28 mouse cellular contexts compared by ENCODE assay signal in the genomic region with DNA sequence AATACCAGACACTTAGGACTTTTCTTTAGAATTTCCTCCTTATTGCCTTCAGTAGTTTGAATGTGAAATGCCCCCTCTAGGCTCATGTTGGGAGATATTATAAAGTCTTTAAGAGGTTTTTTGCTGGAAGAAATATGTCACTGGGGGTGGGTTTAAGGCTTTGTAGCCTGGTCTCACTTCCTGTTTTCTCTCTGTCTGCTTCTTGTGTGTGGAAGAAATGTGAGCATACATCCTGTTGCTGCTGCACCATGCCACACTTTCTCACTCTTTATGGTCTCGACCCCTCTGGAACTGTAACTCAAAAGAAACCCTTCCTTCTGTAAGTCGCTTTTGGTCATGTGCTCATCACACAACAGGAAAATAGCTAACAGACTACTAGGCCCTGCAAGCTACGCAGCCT.
DNase-seq lines count a peak whose midpoint lies in the region; ATAC-seq and TF ChIP-seq lines count a peak whose summit lies in the region.
"Had no signal": no experiment of that assay in that cellular context is flagged by ENCODE, and none has a peak within 500 bp of the region (broad histone marks: within the 10 kb centered on the region; RNA-seq: fewer than 3 reads in every experiment).

No protein-coding gene starts in this region.

- H3K4me1 ChIP-seq in spleen, adult 2 months (ENCODE audit: control insufficient read depth, insufficient read depth, insufficient read length), result no peaks in the 10 kb centered on the region
- H3K4me1 ChIP-seq: hindbrain, embryonic 15.5 days; kidney, embryonic 15.5 days; lung, embryonic 15.5 days; midbrain, embryonic 15.5 days; stomach, embryonic 15.5 days had no signal

- no peaks in the 10 kb centered on the region for H3K27me3 ChIP-seq in spleen, adult 2 months (ENCODE audit: control insufficient read depth, insufficient read depth, low read length)
- no peaks in the 10 kb centered on the region; the same call in 1 of the 2 replicates for H3K27me3 ChIP-seq in splenic B cell, adult 2 months (ENCODE audit: control insufficient read depth, insufficient read depth, low read length, poor library complexity, severe bottlenecking)
- H3K27me3 ChIP-seq: heart, embryonic 13.5 days; hindbrain, embryonic 15.5 days; kidney, embryonic 15.5 days; lung, embryonic 15.5 days; midbrain, embryonic 15.5 days; stomach, embryonic 15.5 days had no signal

- H3K36me3 ChIP-seq in spleen, adult 2 months (ENCODE audit: control insufficient read depth, insufficient read depth, low read length), result no peaks in the 10 kb centered on the region
- no peaks in the 10 kb centered on the region for H3K36me3 ChIP-seq in splenic B cell, adult 2 months (ENCODE audit: control insufficient read depth, insufficient read depth, low read length, poor library complexity, severe bottlenecking)
- H3K36me3 ChIP-seq: heart, embryonic 13.5 days; hindbrain, embryonic 15.5 days; kidney, embryonic 15.5 days; lung, embryonic 15.5 days; midbrain, embryonic 15.5 days; stomach, embryonic 15.5 days had no signal

- peak; percentile 76 for ATAC-seq in CD4-positive, CD25-positive, alpha-beta regulatory T cell, adult 4 months
- peak; percentile 38 for ATAC-seq in inflammation-experienced regulatory T-cells, adult 6 months
- ATAC-seq: forebrain, embryonic 16.5 days had no signal

- H3K27ac ChIP-seq in spleen, adult 2 months (ENCODE audit: insufficient read depth, low read length), result peak overlapping the region; percentile 4; the same call in 1 of the 2 replicates
- H3K27ac ChIP-seq: heart, adult 2 months; heart, embryonic 13.5 days; hindbrain, embryonic 15.5 days; kidney, embryonic 15.5 days; layer of hippocampus, adult 2 months; lung, embryonic 15.5 days; midbrain, embryonic 15.5 days; stomach, embryonic 15.5 days had no signal

- no peak overlapping the region for H3K4me3 ChIP-seq in spleen, adult 2 months (ENCODE audit: extremely low read depth, insufficient read depth, insufficient read length)
- H3K4me3 ChIP-seq: erythroblast, embryonic 14.5 days; heart, adult 2 months; heart, embryonic 13.5 days; hindbrain, embryonic 15.5 days; kidney, embryonic 15.5 days; layer of hippocampus, adult 2 months; lung, embryonic 15.5 days; midbrain, embryonic 15.5 days; stomach, embryonic 15.5 days had no signal

- 40% methylated on average over 3 of the region's 3 CpGs for WGBS in spleen, adult 2 months

- no peak for TF ChIP-seq POLR2A in spleen, adult 2 months (IDR thresholded peaks at IDR 0.05; ENCODE audit: low read depth, low read length)

- TF ChIP-seq CTCF in spleen, adult 2 months (IDR thresholded peaks at IDR 0.05; ENCODE audit: extremely low read depth, insufficient read depth, insufficient read length, insufficient replicate concordance), result no peak

- DNase-seq in spleen, adult 2 months (ENCODE audit: low read depth in 1 of 2, low spot score in 2 of 2), result no peak
- DNase-seq in spleen, postnatal 14 days (ENCODE audit: low spot score in 2 of 2), result no peak
- DNase-seq in splenic B cell, adult 2 months (ENCODE audit: low read depth, low spot score), result peak; percentile 38
- no peak for DNase-seq in layer of hippocampus, postnatal 10 days (ENCODE audit: low spot score in 2 of 2)
- no peak for DNase-seq in right cerebral cortex, adult 18-20 months
- no peak for DNase-seq in lung, postnatal 25 days (ENCODE audit: low spot score)
- DNase-seq: adrenal gland, postnatal 36 days; cerebellum, adult 18-20 months; cerebellum, postnatal 10 days; gastrocnemius, postnatal 14 days; heart, adult 2 months; heart, postnatal 10 days; kidney, adult 18-20 months; kidney, postnatal 25 days; lung, postnatal 36 days; right cerebral cortex, postnatal 4 days; thymus, postnatal 25 days had no signal
